Mouse (Mus musculus): ENCODE measurements around the gene Olfr665.
"Not testable (repeated sequence)": the region's sequence is repeated elsewhere in the genome, so short reads cannot be mapped to it uniquely, and the experiment has no call there.

The Olfr665 gene

GRCm38 (mm10) chr7:104877731-104878130 lies at the start of gene Olfr665:
Gene Olfr665 (plus strand): TSS chr7:104878031.
- DNase-seq (ENCODE audit: low read depth, low spot score) = no peak

- DNase-seq (ENCODE audit: low read depth, low spot score) = no peak
These were observed 35.3 kb upstream of the Olfr665 start, which contains the start of gene Usp17lb for GRCm38 (mm10) chr7:104842503-104842902. Gene Usp17lb (minus strand): TSS chr7:104842603.

GRCm38 (mm10) chr7:104843731-104844287 lies 34.0 kb upstream of the Olfr665 start:
- DNase-seq (ENCODE audit: low read depth, low spot score) = no peak

GRCm38 (mm10) chr7:104851546-104851945 lies 26.3 kb upstream of the Olfr665 start:
- DNase-seq (ENCODE audit: low read depth, low spot score) = not testable (repeated sequence)

- DNase-seq (ENCODE audit: low read depth, low spot score) = no peak
These were observed 22.5 kb upstream of the Olfr665 start for GRCm38 (mm10) chr7:104855248-104855750.

- DNase-seq (ENCODE audit: low read depth, low spot score) = not testable (repeated sequence)
These were observed 21.1 kb upstream of the Olfr665 start, which contains the start of gene Usp17la for GRCm38 (mm10) chr7:104856709-104857108. Gene Usp17la (plus strand): TSS chr7:104857009.

GRCm38 (mm10) chr7:104857683-104858082 lies 20.1 kb upstream of the Olfr665 start:
- DNase-seq (ENCODE audit: low read depth, low spot score) = no peak

GRCm38 (mm10) chr7:104861381-104861780 lies 16.4 kb upstream of the Olfr665 start:
- DNase-seq (ENCODE audit: low read depth, low spot score) = no peak

GRCm38 (mm10) chr7:104895852-104896251 lies 18.0 kb downstream of the Olfr665 start, which contains the start of gene Olfr666:
Gene Olfr666 (minus strand): TSS chr7:104895952.
- DNase-seq (ENCODE audit: low read depth, low spot score) = no peak

- DNase-seq (ENCODE audit: low read depth, low spot score) = no peak
These were observed 43.6 kb downstream of the Olfr665 start, which contains the start of gene Olfr667 for GRCm38 (mm10) chr7:104921382-104921781. Gene Olfr667 (minus strand): TSS chr7:104921482.

GRCm38 (mm10) chr7:104927957-104928356 lies 50.1 kb downstream of the Olfr665 start, which contains the start of gene Olfr668:
Gene Olfr668 (minus strand): TSS chr7:104928057.
- no peak for DNase-seq (ENCODE audit: low read depth, low spot score)
